Mouse (Mus musculus) thymus, adult 2 months (tissue): Measurements from ENCODE around the gene Rpl36al.

Experiments used
- CTCF ChIP-seq: fragments of 200-500 bp; IDR thresholded peaks from 2 replicates; pipeline ENCODE4 v1.5.1; 2012; ENCODE audit warnings: mild to moderate bottlenecking, control low read depth, low read length, moderate library complexity, borderline replicate concordance; ENCODE audit not compliant: control insufficient read depth, poor library complexity, insufficient read depth; ENCODE audit errors: extremely low read depth
- POLR2A ChIP-seq: fragments of 200-500 bp; IDR thresholded peaks from 2 replicates; pipeline ENCODE4 v1.6.1; 2012; ENCODE audit warnings: mild to moderate bottlenecking, low read length, control low read depth, moderate library complexity; ENCODE audit not compliant: control insufficient read depth, poor library complexity, insufficient read depth; ENCODE audit errors: extremely low read depth

DNA sequence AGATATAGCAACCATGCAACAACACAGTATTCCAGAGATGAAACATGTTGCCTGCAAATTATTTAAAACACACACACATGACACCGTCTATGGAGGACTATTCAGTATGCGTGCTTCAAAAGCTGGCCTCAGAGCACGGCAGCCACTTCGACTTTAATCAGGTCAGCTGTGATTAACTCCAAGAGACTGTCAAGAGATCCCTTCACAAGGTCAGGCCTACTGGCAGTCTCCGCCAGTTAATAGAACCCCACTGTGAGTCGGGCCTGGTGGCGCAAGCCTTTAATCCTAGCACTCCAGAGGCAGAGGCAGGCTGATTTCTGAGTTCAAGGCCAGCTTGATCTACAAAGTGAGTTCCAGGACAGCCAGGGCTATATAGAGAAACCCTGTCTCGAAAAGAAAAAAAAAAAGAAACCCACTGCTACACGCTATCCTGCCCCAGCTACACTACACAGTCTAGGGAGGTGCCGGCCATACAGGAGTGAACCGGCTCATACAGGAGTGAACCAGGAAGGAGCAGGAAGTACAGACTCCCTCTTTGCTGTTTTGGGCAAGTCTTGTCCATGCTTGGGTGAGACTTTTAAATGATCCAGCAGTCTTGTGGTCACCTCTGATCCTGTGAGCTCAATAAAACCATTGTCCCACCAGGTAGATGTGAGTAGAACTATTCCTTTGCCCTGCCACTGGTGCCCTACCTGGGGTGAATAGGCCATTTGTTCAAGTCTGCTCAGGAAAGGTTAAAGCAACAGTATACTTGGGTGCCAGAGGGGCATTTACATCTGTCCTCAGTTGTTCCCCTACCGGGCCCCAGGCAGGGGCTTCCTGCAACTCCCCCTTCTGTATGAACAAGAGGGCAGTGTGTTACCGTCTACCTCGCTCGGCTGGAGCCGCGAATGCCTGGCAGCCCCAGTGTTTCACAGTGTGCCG, 26.4 kb upstream of the Rpl36al start:
- no peak for TF ChIP-seq CTCF
- no peak for TF ChIP-seq POLR2A
